Mouse (Mus musculus) natural killer cell, adult 2 months (primary cell): ENCODE data around the gene Ddx21.
A peak's percentile ranks its signal among the peaks of the same experiment; 100 is the strongest.

Experiments
- DNase-seq, 2 experiments: peaks; one replicate each; pipeline ENCODE4 v3.0.0; 2022; ENCODE audit warnings: low spot score in 2 of 2

Gene Ddx21

DNA sequence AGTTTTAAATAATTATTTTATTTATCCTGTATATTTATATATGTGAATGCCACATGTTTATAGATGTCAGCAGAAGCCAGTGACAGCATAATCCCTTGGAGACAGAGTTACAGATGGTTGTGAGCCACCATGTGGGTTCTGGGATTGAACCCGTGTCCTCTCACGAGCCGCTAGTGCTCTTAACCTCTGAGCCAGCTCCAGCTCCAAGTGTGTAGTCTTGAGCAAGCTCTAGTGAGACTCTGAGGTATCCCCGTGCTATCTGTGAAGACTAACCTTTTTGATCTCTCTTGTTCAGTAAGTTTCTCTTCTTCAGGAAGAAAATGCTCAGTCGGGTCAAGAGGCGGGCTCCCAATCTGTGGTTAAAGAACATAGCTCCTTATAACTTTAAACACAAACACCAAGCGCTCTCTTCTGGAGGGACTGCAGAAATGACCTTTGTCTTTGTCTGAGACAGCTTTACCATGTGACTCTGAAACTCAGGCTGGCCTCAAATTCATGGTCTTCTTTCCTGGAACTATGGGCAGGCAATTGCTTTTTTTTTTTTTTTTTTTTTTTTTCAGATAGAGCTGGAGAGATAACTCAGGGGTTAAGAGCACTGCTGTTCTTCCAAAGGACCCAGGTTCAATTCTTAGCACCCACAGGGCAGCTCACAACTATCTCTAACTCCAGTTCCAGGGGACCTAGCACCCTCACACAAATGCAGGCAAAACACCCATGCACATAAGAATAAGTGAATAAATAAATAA, 31.8 kb downstream of the Ddx21 start:
- no peak for DNase-seq

GRCm38 (mm10) chr10:62568861-62569260, 33.2 kb downstream of the Ddx21 start:
- no peak for DNase-seq

DNA sequence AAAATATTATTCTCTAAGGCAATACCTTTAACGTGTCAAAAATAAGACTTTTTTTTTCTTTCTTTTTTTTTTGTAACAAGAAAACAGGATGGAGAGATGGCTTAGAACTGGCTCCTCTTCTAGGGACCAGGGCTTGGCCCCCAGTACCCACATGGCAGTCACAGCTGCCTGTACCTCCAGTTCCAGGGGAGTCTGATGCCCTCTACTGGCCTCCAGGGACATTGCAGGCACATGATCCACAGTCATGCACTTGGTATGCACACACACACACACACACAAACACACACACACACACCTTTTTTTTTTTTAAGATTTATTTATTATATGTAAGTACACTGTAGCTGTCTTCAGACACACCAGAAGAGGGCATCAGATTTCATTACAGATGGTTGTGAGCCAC, 44.3 kb downstream of the Ddx21 start:
- DNase-seq = peak in 1 of 2 experiments; percentile 12

DNA sequence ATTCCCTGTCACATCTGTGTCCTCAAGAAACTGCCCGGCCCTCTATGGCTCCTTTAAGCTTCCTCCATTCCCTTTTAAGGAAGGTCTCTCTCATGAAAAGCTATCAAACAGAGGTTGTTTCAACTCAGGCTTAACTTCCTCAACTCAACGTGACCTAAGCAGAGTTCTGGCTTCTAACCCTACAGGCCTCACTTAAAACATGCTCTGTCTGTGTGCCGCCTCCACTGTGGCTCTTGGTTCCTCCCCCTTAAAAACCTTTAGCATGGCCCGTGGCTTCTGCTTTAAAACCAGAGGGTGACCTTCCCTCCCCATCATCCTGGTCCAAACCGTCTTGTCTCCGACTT, 45.6 kb downstream of the Ddx21 start:
- DNase-seq = no peak

- no peak for DNase-seq
Measured at GRCm38 (mm10) chr10:62555705-62556557, 46.1 kb downstream of the Ddx21 start.

DNA sequence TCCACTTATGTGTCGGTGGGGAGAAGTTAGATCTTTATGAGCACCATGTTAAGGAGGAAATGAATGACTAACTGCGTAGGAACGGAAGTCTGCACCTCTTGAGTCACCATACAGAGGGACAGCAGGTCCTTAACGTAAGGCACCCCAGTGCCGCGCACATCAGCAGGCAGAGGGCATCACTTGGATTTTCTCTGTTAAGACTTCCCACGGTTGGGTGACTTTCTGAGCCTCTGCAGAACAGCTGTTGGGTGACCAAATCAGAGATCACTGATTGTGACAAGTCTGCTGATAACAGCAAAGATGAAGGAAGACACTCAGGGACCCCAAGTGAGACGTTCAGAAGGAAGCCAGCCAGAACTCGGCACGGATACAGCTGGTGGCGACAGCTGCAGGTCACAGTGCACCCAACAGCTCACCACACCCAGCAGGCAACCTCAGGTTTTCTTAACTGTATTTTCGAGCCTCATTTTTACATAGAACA, 48.4 kb downstream of the Ddx21 start:
- DNase-seq = peak; percentile 59 to 69

DNA sequence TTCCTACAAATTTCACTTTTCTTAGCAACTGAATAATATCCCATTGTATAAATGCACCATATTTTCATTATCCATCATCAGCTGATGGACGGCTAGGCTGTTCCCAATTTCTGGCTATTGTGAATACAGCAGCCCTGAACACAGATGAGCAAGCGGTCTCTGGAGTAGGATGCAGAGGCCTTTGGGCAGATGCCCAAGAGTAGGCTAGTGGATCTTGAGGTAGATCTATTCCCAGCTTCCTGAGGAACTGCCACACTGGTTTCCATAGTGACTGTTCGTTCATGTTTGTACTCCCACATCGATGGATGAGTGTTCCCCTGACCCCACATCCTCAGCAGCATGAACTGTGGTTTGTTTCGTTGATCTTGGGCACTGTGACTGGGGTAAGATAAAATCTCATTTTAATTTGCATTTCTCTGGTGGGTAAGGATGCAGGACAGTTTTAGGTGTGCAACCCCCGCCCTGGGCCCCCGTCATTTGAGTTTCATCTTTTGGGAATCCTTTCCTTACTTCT, 51.2 kb downstream of the Ddx21 start:
- no peak for DNase-seq

DNA sequence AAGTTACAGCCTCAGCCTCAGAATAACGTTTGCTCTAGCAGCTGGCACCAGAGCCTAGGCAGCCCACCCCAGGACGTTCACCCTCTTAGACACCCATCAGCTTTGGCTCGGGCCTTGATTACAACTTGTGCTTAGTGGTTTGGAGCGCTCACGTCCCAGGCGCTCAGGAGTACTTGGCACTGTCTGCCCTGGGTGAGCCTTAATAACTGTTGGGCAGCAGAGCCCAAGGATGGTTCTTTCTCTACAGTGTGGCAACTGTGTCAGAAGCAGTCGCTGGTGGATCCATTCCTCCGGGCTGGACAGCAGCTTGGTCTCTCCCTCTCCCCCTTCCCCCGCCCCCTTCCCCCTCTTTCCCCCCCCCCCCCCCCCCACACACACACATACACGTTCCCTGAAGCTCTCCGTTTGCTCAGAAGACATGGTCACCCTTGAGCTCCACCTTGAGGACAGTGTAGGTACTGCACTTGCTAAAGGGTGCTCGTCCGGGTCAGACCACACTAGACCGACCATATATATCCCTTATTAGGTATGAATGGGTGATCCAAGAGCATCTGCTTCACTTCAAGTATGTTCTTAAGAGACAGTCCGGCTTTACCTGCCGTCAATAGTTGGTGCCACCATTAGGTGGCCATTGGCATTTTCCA, 52.4 kb downstream of the Ddx21 start:
- DNase-seq = peak; percentile 77 to 83

- no peak for DNase-seq
Measured at GRCm38 (mm10) chr10:62546441-62546840, 55.6 kb downstream of the Ddx21 start.

DNA sequence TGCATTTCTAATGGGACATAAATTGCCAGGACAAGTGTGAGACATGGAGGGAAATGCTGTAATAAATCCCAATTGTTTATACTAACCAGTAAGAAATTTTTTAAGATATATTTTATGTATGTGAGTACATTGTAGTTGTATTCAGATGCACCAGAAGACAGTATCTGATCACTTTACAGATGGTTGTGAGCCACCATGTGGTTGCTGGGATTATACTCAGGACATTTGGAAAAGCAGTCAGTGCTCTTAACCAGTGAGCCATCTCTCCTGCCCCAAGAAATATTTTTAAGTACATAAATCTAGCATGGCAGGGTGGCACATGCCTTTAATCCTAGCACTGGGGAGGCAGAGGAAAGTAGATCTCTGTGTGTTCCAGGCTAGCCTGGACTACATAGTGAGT, 56.3 kb downstream of the Ddx21 start:
- no peak for DNase-seq

GRCm38 (mm10) chr10:62544316-62544715, 57.8 kb downstream of the Ddx21 start:
- DNase-seq = peak; percentile 41 to 53

GRCm38 (mm10) chr10:62543399-62543808, 58.7 kb downstream of the Ddx21 start:
- DNase-seq = peak; percentile 89 to 91

DNA sequence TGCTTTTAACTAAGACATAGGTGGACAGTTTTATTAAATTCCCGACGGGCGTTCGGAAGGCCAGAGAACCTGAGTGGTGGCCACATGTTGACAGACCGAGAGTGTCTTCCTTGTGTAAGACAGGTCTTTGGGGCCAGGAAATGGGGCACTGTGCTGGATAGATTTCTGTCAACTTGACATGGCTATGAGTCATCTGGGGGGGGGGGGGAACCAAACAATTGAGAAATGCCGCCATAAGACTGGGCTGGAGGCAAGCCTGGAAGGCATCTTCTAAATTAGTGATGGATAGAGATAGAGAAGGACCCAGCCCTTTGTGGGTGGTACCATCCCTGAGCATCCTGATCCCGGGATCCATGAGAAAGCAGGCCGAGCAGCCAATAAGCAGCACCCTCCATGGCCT, 59.2 kb downstream of the Ddx21 start:
- DNase-seq = peak; percentile 44 to 51

- DNase-seq = no peak
Measured at GRCm38 (mm10) chr10:62542507-62542906, 59.6 kb downstream of the Ddx21 start.

DNA sequence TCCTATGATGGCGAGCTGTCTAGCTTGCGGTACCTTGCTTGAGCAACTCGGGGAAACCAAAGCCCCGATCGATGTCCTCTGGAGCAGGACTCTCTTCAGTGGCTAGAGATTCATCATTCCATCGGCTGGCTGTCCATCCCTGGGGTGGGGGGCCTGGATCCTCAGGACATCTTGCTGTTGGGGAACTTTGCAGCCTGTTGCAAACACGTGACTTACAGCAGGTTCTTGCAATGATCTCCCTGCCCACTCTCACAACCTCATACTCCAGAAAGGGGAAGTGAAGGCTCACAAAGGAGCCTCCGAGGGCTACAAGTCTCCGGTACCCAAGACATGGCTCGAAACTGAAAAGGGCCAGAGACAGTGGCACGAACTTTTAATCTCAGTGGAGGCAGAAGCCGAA, 60.6 kb downstream of the Ddx21 start:
- DNase-seq = peak in 1 of 2 experiments; percentile 70

- no peak for DNase-seq
Measured at GRCm38 (mm10) chr10:62540800-62541199, 61.3 kb downstream of the Ddx21 start.

DNA sequence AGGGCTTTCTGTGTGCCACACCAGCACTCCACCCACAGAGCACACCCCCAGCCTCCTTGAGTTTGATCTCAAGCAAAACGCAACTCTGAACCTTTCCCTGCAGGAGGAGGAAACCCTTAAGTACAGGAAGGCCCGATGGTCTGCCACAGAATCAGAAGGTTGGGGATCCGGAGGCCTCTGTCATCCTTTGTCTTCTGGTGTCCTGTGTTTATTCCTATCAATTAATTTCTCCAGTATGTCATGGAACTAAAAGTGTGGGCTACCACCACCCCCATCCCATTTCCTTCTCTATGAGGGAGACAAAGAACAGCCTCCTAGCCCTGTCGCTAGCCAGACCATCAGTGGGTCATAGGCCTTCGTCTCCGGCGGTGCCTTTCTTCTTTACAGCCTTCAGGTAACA, 67.6 kb downstream of the Ddx21 start:
- DNase-seq = no peak

GRCm38 (mm10) chr10:62532832-62533231, 69.2 kb downstream of the Ddx21 start:
- peak; percentile 54 to 70 for DNase-seq
